Mouse (Mus musculus): ENCODE results near the gene Prokr2.

- TF ChIP-seq POLR2A (IDR thresholded peaks at IDR 0.05; ENCODE audit: borderline replicate concordance, low read depth, low read length) = no peak
- no peak for TF ChIP-seq CTCF (IDR thresholded peaks at IDR 0.05; ENCODE audit: low read depth, low read length)
Measured at GRCm38 (mm10) chr2:132320516-132320915, 64.7 kb downstream of the Prokr2 start.

Data from bone marrow macrophage, adult 2 months (primary cell).